Mouse (Mus musculus) layer of hippocampus, adult 9-10 months (tissue): ENCODE measurements around the gene Bst2.

Experiments
- DNase-seq: peaks from one replicate; pipeline ENCODE4 v3.0.0; 2022; ENCODE audit warnings: low spot score

Bst2 gene

DNA sequence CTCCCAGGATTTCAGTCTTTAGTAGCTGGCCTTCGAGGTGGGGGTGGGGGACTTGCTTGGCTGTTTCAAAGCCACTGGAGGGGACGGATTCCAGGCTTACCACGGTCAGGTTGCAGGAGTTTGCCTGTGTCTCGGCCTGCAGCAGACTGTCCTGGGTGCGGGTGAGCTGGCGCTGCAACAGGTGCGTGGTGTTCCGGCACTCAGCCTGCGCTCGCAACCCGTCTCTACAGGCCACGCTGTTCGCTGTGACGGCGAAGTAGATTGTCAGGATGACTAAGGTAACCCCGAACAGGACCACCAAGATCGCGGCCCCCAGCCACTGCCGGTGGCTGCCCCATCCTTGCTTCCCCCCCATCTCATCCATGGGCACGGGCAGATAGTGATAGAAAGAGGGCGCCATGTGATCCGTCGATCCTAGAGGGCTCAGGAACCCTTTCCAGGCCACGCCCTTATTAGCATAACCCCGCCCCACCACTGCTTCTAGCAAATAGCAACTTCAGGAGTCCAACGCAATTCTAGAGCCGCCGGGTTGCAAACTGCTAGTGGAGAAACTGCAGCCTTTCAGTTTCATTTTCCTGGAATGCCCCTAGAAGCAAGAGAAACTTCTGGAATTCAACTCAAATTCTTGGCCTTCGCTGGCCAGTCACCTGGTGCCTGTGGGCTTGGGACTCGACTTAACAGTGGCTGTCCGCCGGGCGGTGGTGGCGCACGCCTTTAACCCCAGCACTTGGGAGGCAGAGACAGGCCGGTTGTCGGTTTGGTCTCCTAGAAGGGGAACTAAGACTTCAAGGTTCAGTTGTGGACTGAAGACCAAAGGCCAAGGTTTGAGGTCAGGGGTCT lies at the start of gene Bst2:
Gene Bst2, minus strand, starts transcription at position 429 of the 840 bp plus-strand sequence.
- peak; percentile 54 for DNase-seq

DNA sequence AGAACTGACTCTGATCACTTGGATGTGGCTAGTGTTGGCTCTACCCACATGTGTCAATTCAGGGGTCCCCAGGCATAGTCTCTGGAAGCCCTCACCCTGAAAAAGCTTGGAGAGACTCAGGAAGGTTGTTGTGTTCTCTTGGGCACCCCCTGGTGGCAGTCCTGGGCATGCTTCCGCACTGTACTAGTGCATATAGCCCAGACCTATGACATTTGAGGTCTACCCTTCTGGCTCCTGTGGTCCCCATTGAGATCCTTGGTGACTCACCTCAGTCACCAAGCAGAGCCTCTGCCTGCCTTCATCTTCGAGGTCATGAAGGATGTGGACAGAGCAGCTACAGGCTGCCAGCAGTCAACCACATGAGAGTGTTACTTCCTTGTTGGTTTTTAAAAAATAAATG lies 49.6 kb upstream of the Bst2 start:
- DNase-seq, result no peak

DNA sequence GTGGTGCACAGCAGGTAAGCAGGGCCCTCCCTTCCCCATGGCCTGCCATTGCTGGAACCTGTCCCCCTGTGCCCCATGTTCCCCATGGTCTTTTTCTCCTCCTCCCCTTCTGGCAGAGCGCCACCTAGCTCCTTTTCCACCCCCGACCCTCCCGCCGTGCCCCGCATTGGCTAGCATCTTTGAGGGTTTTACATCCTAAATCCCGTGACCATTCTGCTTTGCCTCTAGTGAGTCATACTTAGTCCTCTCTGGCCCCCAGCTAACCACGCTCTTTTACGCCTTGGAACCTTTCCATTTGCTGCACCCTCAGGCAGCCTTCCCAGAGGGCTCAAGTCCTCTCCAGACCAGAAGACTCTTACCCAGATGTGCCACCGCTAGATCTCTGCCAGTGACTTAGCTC lies 42.9 kb upstream of the Bst2 start:
- no peak for DNase-seq

DNA sequence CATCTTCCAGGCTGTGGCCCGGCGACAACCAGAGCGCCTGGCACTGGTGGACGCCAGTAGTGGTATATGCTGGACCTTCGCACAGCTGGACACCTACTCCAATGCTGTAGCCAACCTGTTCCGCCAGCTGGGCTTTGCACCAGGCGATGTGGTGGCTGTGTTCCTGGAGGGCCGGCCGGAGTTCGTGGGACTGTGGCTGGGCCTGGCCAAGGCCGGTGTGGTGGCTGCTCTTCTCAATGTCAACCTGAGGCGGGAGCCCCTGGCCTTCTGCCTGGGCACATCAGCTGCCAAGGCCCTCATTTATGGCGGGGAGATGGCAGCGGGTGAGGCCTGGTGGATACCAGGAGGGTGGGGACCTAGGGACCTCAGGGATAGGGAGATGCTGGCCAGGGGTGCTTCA lies 42.2 kb upstream of the Bst2 start:
- no peak for DNase-seq

DNA sequence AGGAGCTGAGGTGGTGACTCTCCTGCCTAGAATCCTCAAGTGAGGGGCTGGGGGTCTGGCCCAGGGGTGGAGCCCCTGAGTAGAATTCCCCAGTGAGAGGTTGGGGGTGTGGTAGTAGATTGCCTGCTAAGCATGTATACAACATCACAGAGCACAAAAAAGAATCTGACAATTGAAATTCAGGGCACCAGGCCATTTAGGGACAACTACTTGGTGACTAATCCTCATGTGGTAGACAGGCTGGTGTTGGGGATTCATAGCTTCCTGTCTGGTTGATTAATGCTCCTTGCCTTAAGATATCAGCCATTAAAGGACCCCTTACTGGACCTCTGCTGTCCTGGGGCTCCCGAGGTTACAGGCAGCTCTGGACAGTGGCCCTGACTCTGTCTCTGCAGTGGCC lies 41.8 kb upstream of the Bst2 start:
- DNase-seq, result no peak

DNA sequence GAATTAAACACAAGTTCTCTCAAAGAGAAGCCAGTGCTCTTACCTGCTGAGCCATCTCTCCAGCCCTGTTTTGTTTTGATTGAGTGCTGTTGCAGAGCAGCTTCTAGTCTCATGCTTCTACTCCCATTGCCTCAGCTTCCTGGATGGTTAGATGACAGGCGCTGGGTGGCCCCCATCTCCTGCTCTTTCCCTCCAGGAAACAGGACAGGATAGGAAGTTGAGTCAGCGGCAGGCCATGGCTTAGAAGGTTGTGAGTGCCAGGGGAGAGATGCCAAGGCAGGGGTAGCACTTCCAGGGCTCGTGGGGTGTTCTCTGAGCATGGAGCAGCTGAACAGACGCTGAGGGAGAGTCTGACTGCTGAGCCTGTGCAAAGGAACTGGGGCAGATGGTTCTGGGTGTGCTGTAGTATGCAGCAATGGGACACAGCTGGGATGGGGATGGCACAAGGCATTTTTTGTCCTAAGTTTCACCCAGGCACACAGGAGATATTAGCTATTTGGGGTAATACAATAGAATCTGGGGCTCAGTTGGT lies 40.7 kb upstream of the Bst2 start:
- DNase-seq, result no peak

DNA sequence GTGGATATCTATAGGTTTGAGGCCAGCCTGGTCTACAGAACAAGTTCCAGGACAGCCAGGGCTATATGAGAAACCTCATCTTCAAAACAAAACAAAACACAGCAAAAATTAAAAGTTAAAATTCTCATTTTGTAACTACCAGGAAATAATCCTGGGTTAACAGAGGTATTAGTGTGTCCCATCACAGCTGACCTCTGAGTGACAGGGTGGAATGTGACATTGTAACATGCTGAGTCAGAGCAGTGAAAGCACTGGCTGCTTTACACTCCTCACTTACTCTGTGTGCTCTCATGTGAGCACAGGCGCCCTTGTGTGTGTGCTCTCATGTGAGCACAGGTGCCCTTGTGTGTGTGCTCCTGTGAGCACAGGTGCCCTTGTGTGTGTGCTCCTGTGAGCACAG lies 37.8 kb upstream of the Bst2 start:
- DNase-seq, result no peak

DNA sequence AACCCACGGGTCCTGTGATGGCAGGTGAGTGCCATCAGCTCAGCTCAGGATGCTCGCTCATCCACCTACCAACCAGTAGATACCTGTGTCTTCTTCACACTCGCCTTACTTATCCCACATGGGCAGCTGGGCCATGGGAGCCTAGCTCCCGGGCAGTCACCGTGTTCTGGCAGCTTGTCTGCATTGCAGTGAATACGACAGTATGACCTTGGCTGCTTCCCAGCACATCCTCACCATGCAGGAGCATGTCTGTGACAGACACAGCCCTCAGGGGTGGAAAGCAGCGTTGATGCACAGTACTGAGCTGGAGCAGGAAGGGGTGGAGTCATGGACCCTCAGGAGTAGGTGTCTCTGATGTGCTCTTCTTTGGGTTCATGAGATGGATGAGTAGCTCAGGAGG lies 37.2 kb upstream of the Bst2 start:
- DNase-seq, result no peak

DNA sequence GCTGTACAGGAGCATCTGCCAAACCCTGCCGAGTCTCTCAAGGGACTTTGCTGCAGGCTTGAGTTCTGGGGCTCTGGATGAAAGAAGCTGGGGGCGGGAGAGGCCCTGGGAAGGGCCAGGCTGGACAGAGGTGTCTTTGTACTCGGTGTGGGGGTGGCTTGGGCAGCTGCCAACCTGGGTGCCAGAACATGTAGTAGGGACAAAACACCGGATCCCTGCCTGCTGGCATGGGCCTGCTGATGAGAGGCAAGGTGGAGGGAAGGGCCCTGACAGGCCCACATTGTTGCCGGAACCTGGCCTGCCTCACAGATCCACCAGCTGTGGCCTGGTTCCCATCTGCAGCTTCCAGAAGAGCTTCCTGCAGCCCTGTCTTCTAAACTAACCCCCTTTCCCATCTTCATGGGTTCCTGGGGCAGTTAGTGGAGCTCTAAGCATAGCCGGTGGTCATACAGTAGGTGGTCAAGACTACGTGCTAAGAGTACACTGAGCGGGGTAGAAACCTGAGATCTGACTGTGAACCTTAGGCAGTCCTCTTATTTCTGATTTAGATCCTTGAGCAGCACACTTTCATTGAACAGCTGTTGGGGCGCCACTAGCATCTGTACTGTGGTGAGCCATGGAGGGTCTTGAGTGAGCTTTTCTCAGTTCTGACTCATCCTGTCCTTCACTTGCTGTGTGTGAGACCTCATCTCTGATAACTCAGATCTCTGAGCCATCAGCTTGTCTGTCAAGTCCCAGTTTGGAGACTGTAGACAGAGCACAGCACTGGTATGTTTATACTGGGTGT lies 35.8 kb upstream of the Bst2 start:
- no peak for DNase-seq

DNA sequence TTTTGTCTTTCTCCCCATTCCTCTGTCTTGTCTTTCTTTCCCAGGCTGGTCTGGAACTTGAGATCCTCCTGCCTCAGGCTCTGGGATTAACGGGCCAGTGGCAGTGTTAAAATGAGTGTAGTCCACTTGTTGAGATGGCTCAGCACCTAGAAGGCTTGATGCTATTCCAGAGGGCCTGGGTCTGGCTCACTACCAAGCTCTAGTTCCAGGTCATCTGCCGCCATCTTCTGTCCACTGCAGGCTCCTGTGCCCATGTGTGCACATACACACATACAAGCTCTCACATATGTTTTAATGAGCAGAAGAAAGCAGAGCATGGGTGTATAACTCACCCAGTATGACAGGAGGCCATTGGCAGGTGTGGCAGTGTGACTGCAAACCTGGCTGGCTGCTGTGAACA lies 34.8 kb upstream of the Bst2 start:
- DNase-seq, result no peak

DNA sequence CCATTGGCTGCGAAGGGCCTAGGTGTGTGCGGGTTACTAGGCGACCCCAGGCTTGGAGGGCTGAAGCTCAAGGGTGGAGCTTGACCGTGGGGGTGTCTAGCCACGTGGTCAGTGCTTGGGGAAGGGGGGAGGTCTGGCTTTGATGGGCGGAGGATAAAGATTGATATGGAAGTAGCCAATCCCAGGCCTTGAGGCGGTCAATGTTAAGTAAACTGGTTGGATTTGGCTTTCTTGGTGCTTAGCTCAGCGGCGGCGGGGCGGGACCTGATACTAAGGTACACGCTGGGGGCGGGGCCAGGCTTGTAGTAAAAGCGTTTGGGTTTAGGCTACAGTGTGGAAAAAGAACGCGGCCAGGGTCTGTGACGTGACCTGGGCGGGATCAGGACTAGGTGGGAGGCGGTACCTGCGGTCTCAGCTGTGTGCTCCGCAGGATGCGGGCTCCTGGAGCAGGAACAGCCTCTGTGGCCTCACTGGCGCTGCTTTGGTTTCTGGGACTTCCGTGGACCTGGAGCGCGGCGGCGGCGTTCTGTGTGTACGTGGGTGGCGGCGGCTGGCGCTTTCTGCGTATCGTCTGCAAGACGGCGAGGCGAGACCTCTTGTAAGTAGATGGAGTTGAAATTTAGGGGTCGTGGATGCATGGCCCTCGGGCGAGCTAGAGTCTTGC lies 33.2 kb upstream of the Bst2 start:
- DNase-seq, result peak; percentile 94

DNA sequence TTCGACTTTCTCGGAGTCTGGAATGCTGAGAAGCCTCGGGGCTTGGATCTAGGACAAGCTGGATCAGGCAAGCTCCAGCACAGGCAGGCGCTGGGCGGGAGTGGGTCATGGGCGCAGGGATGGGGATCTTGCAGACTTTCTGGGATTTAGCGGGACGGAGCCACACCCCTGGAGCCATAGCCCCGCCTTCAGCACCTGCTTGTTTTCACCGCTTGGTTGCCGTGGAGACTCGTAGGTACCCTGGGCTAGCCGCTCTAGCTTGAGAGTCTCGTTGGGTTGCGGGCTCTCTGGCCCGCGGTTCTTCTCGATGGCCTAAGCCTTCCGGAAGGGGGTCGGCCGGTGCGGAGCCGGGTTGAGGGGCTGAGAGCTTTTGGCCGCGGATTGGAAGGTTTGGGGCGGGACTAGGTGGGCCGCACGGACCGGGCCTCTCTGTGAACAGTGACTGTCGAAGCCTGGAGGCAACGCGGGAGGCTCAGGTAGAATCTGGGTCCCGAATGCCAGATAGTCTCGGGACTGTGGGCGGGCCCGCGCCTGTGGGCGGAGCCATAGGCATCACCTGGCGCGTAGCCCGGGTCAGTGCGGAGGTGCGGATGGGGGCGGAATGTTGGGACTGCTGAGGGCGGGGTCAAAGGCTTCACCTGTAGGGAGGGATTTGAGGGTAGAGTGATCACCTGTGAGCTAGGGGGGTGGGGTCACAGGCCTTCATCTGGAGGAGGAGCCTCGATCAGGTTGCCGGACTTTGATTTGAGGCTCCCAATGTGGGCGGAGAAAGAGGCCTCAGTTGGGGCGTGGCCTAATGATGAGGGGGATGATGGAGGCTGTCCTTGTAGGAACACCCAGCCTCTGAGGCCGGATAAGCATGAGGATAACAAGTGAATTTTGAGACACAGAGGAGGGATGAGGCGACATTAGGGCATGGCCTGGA lies 32.4 kb upstream of the Bst2 start:
- DNase-seq, result peak; percentile 69

DNA sequence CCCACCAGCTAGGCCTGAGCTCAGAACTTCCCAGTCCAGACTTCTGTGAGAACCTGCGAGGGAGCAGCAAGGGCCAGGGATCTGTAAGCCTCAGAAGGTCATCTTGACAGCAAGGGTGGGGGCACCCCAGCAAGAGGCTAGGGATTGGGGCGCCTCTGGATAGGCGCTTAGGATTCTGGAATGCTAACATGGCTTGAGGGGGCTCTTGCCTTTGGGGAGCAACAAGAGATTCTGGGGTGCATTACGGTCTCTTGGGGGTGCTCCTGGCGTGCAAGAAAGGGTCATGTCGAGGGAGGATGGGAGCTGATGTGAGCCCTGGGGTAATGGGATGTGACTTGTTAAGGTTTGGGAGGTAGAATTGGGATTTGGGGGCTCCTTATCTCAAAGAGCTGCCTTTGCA lies 31.7 kb upstream of the Bst2 start:
- no peak for DNase-seq

DNA sequence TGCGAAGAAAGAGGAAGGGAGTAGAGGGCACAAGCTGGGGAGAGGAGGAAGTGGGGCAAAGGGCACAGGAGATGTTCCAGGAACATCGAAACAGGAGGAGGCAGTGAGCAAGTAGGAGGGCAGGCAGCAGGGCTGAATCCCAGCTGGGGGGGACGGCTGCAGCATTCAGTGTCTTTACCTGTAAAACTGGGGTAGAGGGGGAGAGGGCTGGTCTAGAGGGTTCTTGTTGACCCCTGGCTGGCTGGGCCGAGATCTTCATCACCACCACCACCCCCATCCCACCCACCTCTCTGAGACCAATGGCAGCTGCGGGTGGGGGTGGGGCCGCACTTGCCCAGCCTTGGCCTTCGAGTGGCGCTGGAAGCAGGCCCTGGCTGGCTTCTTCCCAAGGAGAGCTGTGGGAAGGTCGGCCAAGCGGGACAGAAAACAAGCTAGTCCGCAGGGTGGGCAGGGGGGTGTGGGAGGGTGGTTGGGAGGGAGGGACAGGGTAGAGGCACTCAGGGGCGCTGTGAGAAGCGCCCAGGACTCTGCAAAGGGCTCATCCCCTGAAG lies 31.2 kb upstream of the Bst2 start, which contains the start of gene Slc27a1:
Gene Slc27a1, plus strand, starts transcription at position 496 of the 551 bp plus-strand sequence.
- no peak for DNase-seq

DNA sequence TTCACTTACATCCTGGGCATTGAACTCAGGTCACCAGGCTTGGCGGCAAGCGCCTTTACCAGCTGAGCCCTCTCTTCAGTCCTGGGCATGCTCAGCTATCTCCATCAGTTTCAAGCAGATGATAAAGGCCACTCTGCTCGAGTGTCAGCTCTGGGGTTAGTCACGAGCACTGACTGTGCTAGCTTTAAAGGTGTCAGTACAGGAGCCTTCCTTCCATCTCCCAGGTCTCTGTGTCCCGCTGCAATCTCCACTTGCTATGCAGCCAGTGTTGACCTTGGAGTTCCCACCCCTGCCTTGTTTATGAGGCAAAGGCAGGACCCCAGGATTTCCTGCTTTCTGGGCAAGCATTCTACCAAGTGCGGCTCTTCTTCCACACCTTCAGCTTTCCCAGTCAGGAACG lies 30.3 kb upstream of the Bst2 start:
- DNase-seq, result no peak

DNA sequence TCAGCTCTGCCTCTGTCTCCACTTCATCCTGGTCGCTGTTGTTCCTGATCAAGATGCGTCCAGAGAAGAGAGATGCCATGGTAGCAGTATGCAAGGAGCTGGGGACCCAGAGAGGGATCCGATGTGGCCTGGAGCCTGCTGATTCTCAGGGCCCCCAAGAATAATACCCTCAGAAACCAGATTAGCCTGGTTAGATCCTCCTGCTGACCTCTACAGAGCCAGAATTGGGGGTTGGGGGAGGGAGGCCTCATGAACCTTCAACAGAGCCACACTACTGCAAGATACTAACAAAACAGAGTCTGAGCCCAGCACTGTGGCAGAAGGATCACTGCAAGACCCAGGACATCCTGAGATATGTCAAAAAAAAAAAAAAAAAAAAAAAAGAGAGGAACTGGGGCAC lies 29.2 kb upstream of the Bst2 start, which contains the start of gene Nxnl1:
Gene Nxnl1, minus strand, starts transcription at position 101 of the 400 bp plus-strand sequence.
- no peak for DNase-seq

DNA sequence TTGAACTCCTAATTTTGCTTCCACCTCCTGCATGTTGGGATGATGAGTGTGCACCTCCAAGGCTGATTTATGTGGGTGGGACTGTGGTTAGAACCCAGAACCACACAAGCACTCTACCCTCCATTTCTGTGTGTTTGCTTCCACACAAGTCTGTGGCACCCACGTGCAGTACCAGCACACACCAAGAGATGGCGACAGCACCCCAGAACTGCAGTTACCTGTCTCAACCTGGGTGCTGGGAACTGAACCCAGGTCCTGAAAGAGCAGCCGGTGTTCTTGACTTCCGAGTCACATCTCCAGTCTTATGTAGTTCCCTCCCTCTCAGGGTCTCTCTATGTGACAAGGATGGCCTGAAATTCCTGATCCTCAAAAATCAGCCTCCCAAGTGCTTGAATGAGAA lies 26.7 kb upstream of the Bst2 start:
- no peak for DNase-seq

DNA sequence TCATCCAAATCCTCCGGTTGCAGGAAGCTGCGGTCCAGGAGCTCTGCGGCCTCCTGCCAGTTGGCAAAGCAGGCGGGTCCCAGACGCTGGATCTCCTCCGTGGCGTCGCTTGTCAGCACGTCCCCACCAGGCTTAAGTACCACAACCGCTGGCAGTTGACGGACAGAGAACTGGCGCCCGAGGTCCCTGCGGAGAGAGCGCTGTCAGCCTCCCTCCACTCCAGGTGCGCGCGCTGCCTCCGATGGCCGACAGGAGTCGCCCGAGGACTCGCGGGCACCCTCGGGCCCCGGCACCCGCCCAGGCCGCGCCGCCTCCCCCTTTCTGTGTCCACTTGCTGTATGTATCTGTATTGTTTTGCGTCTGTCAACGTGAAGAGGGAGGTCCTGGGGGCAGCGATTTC lies 25.5 kb upstream of the Bst2 start:
- no peak for DNase-seq

DNA sequence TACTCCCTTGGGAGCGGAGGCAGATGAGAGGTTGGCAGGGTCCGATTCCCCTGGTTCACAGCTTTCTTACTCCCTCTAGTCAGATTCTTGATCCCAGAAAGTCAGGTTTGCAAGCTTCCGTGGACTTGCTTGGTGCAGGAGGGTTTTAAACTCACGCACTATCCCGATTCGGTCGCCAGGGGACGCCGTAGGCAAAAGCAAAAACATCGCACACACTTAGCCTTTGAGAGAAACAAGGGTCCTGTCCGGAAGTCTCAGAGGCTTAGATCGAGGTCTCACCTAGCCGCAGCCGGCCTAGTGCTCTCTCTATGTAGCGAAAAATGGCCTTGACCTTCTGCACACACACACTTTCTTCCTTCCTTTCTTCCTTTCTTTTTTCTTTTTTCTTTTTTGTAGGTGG lies 24.1 kb upstream of the Bst2 start:
- DNase-seq, result no peak

DNA sequence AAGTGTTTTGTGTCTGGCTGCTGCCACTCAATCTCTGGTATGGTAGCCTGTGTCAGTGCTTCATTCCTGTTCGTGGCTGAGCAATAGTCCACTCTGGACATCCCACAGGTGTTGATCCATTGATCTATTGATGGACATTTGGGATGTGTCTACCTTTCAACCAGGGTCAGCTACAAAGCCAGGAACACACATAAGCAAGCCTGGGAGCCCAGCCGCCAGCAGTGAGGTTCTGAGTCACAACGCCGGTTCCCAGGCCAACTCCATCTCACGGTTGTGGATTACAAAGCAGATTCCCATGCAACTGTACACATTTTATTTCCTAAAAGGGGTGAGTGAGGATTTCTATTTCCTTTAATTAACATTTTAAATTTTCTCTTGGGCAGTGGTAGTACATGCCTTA lies 23.5 kb upstream of the Bst2 start:
- DNase-seq, result no peak

DNA sequence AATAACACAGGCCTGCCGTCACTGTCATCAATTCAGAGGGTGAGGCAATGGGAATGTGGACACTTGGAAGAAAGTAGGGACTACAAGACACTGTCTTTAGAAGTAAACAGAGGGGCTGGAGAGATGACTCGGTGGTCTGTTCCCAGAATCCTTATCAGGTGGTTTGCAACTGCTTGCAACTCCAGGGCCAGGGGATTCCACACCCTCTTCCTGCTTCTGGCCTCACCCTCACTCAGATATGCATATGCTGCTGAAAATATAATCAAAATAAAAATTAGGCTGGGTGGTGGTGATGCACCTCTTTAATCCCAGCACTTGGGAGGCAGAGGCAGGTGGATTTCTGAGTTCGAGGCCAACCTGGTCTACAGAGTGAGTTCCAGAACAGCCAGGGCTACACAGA lies 22.8 kb upstream of the Bst2 start:
- no peak for DNase-seq
